Mouse (Mus musculus) stomach, embryonic 15.5 days (tissue): Measurements from ENCODE around the gene Smarca5. TPM values are rescaled to one million over a fixed set of nuclear protein-coding genes. Genes with fewer than 3 reads are reported as not detected.
"Not testable (repeated sequence)": the region's sequence is repeated elsewhere in the genome, so short reads cannot be mapped to it uniquely, and the experiment has no call there.

Source experiments
- ATAC-seq: fragments of 200-750 bp; cut with Nextera tagmentation; 2 replicates; pipeline ENCODE4 v1.8.0; 2017; ENCODE audit warnings: low read depth, moderate number of reproducible peaks, moderate TSS enrichment; ENCODE audit not compliant: insufficient read depth, low FRiP score
- H3K27ac ChIP-seq: fragments of 300-500 bp; sonication (generic); 2 replicates; pipeline ENCODE4 v1.5.1; 2015; ENCODE audit warnings: mild to moderate bottlenecking, inconsistent platforms
- H3K27me3 ChIP-seq: fragments of 300-500 bp; sonication (generic); replicated peaks from 2 replicates; pipeline ENCODE4 v1.6.1; 2015; ENCODE audit warnings: inconsistent platforms
- H3K36me3 ChIP-seq: fragments of 300-500 bp; sonication (generic); 2 replicates; pipeline ENCODE4 v1.6.1; 2015; ENCODE audit warnings: inconsistent platforms
- H3K4me1 ChIP-seq: fragments of 300-500 bp; sonication (generic); 2 replicates; pipeline ENCODE4 v1.6.1; 2015; ENCODE audit warnings: inconsistent platforms
- H3K4me2 ChIP-seq: fragments of 300-500 bp; sonication (generic); 2 replicates; pipeline ENCODE4 v1.6.1; 2015; ENCODE audit warnings: mild to moderate bottlenecking, inconsistent platforms
- H3K4me3 ChIP-seq: fragments of 300-500 bp; sonication (generic); replicated peaks from 2 replicates; pipeline ENCODE4 v1.5.1; 2015; ENCODE audit warnings: inconsistent platforms
- H3K9ac ChIP-seq: fragments of 300-500 bp; sonication (generic); 2 replicates; pipeline ENCODE4 v1.6.1; 2015; ENCODE audit warnings: inconsistent platforms
- H3K9me3 ChIP-seq: fragments of 300-500 bp; sonication (generic); 2 replicates; pipeline ENCODE4 v1.6.1; 2016; ENCODE audit warnings: inconsistent platforms
- WGBS: fragments of 180-500 bp; shearing (Covaris S2); methylation state at CpG from one replicate; pipeline ENCODE4 v1.1.7; 2015; 5-methylcytosine and 5-hydroxymethylcytosine counted together
- polyA plus RNA-seq: library from polyadenylated mRNA; unstranded; fragments of >200 nt; fragmentation: Nextera tagmentation; extraction: Ambion mirVana; gene quantifications from 2 replicates; pipeline ENCODE4 v1.2.1, GENCODE M21; 2015

Smarca5 gene
- 72.6 and 73.7 TPM in 2 replicates for polyA plus RNA-seq

- H3K4me1 ChIP-seq, H3K9me3 ChIP-seq, H3K36me3 ChIP-seq, H3K27me3 ChIP-seq: not testable (repeated sequence)
- Histone ChIP-seq H3K4me2 (peak within 1 kb of the TSS; percentile 92), H3K9ac (peak within 1 kb of the TSS; percentile 92), H3K4me3 (peak within 1 kb of the TSS; percentile 95), H3K27ac (peak within 1 kb of the TSS; percentile 99)
- 3% methylated on average over 81 of the region's 91 CpGs for WGBS
- peak; percentile 98 for ATAC-seq
These were observed at the start of gene Smarca5 for GRCm38 (mm10) chr8:80739155-80739924. Gene Smarca5 (minus strand): TSS chr8:80739497.

DNA sequence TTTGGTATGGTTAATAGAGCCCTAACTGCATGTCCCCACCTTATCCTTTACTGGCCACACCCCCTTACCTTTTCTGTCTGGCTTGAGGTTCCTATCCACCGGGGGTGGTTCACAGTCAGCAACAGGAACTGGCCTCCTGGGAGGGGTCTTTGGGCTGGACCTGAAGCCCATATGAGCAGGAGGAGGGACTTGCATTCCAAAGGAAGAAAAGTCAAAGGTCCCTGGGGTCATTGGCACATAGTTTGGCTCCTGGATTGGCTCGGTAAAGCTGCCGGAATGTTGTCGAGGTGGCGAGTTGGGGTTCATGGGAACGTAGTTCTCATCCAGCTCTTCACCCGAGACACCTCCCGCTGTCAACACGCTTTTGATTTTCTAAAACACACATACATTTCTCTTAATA lies 45.3 kb upstream of the Smarca5 start:
- no peaks in the 10 kb centered on the region for H3K9me3 ChIP-seq
- peaks cover 35% of the 10 kb centered on the region for H3K36me3 ChIP-seq
- ATAC-seq = no peak
- no peaks in the 10 kb centered on the region for H3K27me3 ChIP-seq
- no peak overlapping the region for H3K27ac ChIP-seq
- peaks cover 2% of the 10 kb centered on the region; the same call in 1 of the 2 replicates for H3K4me1 ChIP-seq
- H3K9ac ChIP-seq = no peak overlapping the region
- 90% methylated on average over 9 of the region's 9 CpGs for WGBS
- H3K4me3 ChIP-seq = no peak overlapping the region
- no peak overlapping the region for H3K4me2 ChIP-seq

- 89% methylated on average over 4 of the region's 4 CpGs for WGBS
- no peak overlapping the region for H3K4me2 ChIP-seq
- peaks cover 2% of the 10 kb centered on the region; the same call in 1 of the 2 replicates for H3K4me1 ChIP-seq
- no peak for ATAC-seq
- no peak overlapping the region for H3K27ac ChIP-seq
- H3K27me3 ChIP-seq = no peaks in the 10 kb centered on the region
- no peaks in the 10 kb centered on the region for H3K9me3 ChIP-seq
- no peak overlapping the region for H3K9ac ChIP-seq
- H3K36me3 ChIP-seq = peaks cover 30% of the 10 kb centered on the region
- no peak overlapping the region for H3K4me3 ChIP-seq
These were observed 44.0 kb upstream of the Smarca5 start for GRCm38 (mm10) chr8:80783271-80783670.

GRCm38 (mm10) chr8:80781338-80781737 lies 42.0 kb upstream of the Smarca5 start:
- WGBS = 31% methylated on average over 10 of the region's 10 CpGs
- Histone ChIP-seq H3K4me2 (no peak overlapping the region), H3K9ac (no peak overlapping the region), H3K27ac (peak overlapping the region; percentile 80), H3K27me3 (no peaks in the 10 kb centered on the region), H3K4me1 (peaks cover 2% of the 10 kb centered on the region; the same call in 1 of the 2 replicates), H3K36me3 (peaks cover 31% of the 10 kb centered on the region; the same call in 1 of the 2 replicates), H3K9me3 (no peaks in the 10 kb centered on the region), H3K4me3 (no peak overlapping the region)
- peak; percentile 77; the same call in 1 of the 2 replicates for ATAC-seq

DNA sequence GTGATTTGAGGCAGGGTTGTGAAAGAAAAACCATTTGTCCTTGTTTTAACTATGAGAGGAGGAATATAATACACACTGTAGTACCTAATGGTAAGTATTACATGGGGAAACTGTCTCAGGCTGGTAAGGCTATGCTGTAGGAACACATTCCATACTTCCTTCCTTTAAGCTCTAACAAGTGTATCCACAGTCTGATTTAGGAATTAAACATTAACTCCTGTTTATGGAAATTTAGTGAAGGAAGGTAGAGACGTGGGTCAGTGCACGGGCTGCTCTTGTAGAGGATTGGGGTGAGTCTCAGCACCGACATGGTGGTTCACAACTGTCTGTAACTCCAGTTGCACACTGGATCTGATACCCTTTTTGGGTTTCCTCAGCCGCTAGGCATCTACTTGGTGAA lies 41.0 kb upstream of the Smarca5 start:
- no peaks in the 10 kb centered on the region for H3K27me3 ChIP-seq
- peaks cover 2% of the 10 kb centered on the region; the same call in 1 of the 2 replicates for H3K4me1 ChIP-seq
- H3K9ac ChIP-seq = no peak overlapping the region
- H3K4me3 ChIP-seq = no peak overlapping the region
- no peak for ATAC-seq
- H3K9me3 ChIP-seq = no peaks in the 10 kb centered on the region
- no peak overlapping the region for H3K4me2 ChIP-seq
- WGBS = 80% methylated on average over 4 of the region's 4 CpGs
- H3K36me3 ChIP-seq = peaks cover 31% of the 10 kb centered on the region; the same call in 1 of the 2 replicates
- no peak overlapping the region for H3K27ac ChIP-seq

GRCm38 (mm10) chr8:80776436-80776835 lies 37.1 kb upstream of the Smarca5 start:
- peaks cover 24% of the 10 kb centered on the region for H3K36me3 ChIP-seq
- no peak overlapping the region for H3K9ac ChIP-seq
- H3K4me1 ChIP-seq = no peaks in the 10 kb centered on the region
- H3K4me2 ChIP-seq = no peak overlapping the region
- H3K9me3 ChIP-seq = no peaks in the 10 kb centered on the region
- no peak overlapping the region for H3K27ac ChIP-seq
- ATAC-seq = no peak
- 70% methylated on average over 8 of the region's 8 CpGs for WGBS
- H3K27me3 ChIP-seq = no peaks in the 10 kb centered on the region
- H3K4me3 ChIP-seq = no peak overlapping the region

DNA sequence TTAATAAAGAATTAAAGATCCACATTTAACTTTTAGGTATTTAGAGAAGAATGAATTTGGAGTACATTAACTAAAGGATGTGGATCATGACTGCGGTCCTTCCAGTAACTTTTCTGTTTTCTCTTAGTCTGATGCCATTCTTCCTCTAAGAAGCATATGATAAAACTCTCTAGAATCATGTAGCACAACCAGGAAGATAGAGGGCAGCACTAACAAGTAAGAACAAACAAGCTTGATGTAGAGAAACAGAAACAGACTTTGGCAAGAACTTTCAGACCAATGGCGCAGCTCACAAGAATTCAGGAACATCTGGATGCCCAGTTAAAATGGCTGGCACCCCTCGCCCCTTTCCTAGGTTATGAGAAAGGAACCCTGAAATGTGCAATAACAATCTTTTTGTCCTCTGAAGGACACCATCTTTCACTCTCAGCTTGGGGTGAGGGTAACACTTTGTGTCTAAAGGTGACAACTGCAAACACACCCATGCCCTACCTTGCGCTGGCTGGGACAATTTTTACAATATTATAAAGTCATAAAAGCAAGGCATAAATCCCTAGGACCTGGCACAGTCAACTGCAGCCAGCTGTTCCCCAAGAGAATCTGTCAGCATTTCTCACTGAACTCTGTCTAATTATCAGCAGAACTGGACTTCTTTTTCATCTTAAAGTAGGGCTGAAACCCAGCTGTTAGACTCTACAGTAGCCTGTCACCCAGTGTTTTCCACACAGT lies 33.6 kb upstream of the Smarca5 start:
- H3K4me1 ChIP-seq = no peaks in the 10 kb centered on the region
- no peaks in the 10 kb centered on the region for H3K27me3 ChIP-seq
- no peaks in the 10 kb centered on the region for H3K9me3 ChIP-seq
- H3K4me2 ChIP-seq = no peak overlapping the region
- no peak overlapping the region for H3K4me3 ChIP-seq
- no peak for ATAC-seq
- no peak overlapping the region for H3K9ac ChIP-seq
- peaks cover 43% of the 10 kb centered on the region for H3K36me3 ChIP-seq
- 80% methylated on average over 4 of the region's 4 CpGs for whole genome bisulfite sequencing
- H3K27ac ChIP-seq = no peak overlapping the region

- peaks cover 41% of the 10 kb centered on the region for H3K36me3 ChIP-seq
- ATAC-seq = no peak
- no peak overlapping the region for H3K27ac ChIP-seq
- H3K4me3 ChIP-seq = no peak overlapping the region
- H3K27me3 ChIP-seq = no peaks in the 10 kb centered on the region
- H3K9ac ChIP-seq = no peak overlapping the region
- no peaks in the 10 kb centered on the region for H3K4me1 ChIP-seq
- no peaks in the 10 kb centered on the region for H3K9me3 ChIP-seq
- no peak overlapping the region for H3K4me2 ChIP-seq
- WGBS = 86% methylated on average over 6 of the region's 6 CpGs
These were observed 29.2 kb upstream of the Smarca5 start for GRCm38 (mm10) chr8:80768451-80768850.

- Histone ChIP-seq H3K27ac (no peak overlapping the region), H3K9me3 (no peaks in the 10 kb centered on the region), H3K36me3 (no peaks in the 10 kb centered on the region), H3K4me3 (no peak overlapping the region), H3K4me1 (no peaks in the 10 kb centered on the region), H3K4me2 (no peak overlapping the region), H3K27me3 (no peaks in the 10 kb centered on the region), H3K9ac (no peak overlapping the region)
- 29% methylated on average over 9 of the region's 9 CpGs for WGBS
- peak; percentile 48; the same call in 1 of the 2 replicates for ATAC-seq
These were observed 13.9 kb upstream of the Smarca5 start for GRCm38 (mm10) chr8:80753017-80753715.

- ATAC-seq = no peak
These were observed 13.1 kb upstream of the Smarca5 start for GRCm38 (mm10) chr8:80752429-80752828.

DNA sequence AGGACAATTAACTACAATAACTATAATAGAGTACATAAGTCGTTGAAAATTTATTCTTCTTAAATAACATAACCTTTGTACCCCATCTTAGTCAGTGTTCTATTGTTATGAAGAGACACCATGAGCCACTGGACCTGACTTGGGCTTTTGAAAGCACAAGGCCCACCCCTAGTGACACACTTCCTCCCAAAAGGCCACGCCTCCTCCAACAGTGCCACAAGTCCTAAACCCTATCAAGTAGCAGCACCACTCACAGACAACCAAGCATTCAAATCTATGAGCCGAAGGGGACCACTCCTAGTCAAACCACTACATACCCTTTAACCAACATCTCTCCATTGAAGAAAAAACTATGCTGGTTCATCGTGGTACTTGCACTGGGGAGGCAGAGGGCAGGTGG lies 9.8 kb upstream of the Smarca5 start:
- Histone ChIP-seq H3K4me3 (no peak overlapping the region), H3K4me1 (no peaks in the 10 kb centered on the region), H3K36me3 (no peaks in the 10 kb centered on the region), H3K4me2 (no peak overlapping the region), H3K9me3 (no peaks in the 10 kb centered on the region), H3K9ac (no peak overlapping the region), H3K27ac (no peak overlapping the region), H3K27me3 (no peaks in the 10 kb centered on the region)
- 88% methylated on average over 4 of the region's 4 CpGs for WGBS
- ATAC-seq = no peak

More at GRCm38 (mm10) chr8:80752429-80752828, 13.1 kb upstream of the Smarca5 start:
- H3K36me3 ChIP-seq = no peaks in the 10 kb centered on the region
- H3K27ac ChIP-seq = no peak overlapping the region
- no peaks in the 10 kb centered on the region for H3K27me3 ChIP-seq
- H3K4me3 ChIP-seq = no peak overlapping the region
- H3K4me2 ChIP-seq = no peak overlapping the region
- no peaks in the 10 kb centered on the region for H3K4me1 ChIP-seq
- no peak overlapping the region for H3K9ac ChIP-seq
- WGBS = 53% methylated on average over 7 of the region's 7 CpGs
- H3K9me3 ChIP-seq = no peaks in the 10 kb centered on the region
